Mouse (Mus musculus): ENCODE measurements around the gene Nfil3.

Nfil3 gene

DNA sequence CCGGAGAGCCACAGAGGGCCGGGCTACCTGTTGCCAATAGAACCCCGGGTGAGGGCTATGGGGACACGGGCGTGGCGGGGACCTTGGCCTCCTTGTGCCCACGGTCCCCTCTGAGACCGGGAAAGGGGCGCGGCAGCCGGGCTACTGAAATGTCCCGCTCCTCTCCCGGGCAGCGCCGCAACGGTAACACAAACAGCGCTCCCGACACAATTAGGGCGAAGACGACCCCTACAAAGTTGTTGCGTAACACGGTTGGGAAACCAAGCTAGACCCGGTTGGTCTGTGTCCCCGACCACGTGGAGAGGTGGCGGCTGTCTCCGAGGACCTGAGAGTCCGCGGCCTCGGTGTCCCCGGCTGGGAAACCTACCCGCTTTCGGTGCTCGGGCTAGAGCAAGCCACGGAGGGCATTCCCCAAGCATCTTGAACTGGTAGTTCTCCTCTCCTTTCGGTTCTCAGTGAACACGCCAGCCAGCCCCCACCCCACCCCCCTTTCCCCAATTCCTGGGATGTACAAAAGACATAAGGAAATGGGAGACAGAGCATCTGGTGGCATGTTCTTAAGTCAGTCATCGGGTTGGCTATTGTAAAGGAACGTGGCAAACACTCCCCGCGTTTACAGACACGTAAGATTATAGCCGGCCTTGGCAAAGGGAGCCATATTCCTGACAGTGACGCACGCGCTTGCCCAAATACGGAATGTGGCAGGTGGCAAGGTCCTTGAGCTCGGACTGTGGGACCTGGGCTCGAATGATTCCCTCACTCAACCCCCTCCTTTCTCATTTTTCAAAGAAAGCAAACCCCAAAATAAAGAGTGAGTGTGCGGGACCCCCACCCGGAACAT is 788 bp upstream of the Nfil3 start:
- DNase-seq (ENCODE audit: low read depth) = peak; percentile 86

- DNase-seq (ENCODE audit: low read depth) = peak; percentile 72
Observed at GRCm38 (mm10) chr13:52980211-52980950, 492 bp downstream of the Nfil3 start.

DNA sequence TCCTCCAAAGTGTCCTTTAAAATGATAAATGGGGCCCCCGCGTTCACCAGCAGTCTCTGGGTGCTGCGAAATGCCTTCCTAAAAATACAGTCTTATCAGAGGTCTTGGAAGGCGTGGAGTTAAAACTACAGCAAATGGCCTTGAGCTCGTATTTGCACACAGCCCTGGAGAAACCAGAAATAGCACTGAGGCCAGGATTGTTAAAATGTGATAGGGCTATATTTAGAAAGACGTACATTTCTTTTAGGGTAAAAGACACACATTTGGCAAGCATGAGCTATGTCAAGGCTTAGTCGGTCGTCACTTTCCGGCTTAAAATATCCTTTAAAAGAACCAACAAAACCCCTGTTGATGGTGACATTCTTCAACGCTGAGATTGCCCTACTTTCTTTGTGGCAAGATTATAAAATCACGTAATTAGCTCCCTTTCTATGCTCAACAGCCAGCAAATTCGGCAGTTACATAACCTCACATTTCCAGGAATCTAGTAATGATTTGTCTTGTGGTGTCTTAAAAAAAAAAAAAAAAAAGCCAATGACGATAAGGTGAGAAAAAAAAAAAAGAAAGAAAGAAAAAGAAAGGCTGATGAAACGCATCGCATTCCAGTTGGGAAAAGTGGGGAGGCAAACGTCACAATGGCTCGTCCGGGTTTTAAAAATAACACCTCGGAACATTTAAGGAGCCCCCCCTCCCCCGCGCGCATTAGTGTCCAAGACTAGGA is 1.4 kb downstream of the Nfil3 start:
- peak; percentile 71 for DNase-seq (ENCODE audit: low read depth)

DNA sequence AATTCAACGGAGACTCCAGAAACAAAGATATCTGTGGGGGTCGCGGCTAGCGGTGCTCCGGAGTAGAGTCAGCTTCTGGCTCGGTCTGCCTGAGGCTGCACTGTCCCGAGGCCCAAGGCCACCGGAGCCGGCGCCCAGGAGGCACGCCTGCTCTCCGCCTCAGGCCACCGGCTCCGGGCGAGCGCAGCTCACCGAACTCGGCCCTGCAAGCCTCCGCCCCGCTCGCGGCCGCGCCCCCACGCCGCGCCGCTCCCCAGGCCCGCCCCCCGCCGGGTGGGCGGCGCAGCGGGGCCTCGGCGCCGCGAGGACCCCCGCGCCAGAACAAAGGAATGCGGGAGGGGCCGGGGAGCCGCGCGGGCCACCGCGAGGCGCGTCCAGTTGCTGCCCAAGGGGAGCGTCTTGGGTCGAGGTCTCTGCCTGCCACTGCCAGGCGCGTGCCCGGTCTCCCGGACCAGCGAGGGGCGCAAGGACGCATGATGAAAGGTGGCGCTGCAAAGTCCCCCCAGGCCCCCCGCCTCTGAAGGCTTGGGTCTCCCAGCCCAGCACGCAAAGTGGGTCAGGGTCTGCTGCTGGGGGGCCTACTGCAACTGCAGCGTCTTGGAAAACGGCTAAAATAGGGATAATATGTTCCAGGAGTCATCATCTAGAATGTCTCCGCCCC is 2.4 kb downstream of the Nfil3 start:
- no peak for DNase-seq (ENCODE audit: low read depth)

GRCm38 (mm10) chr13:52977757-52978156 is 3.1 kb downstream of the Nfil3 start:
- no peak for DNase-seq (ENCODE audit: low read depth)

- no peak for DNase-seq (ENCODE audit: low read depth)
Observed at GRCm38 (mm10) chr13:52977221-52977609, 3.7 kb downstream of the Nfil3 start.

DNA sequence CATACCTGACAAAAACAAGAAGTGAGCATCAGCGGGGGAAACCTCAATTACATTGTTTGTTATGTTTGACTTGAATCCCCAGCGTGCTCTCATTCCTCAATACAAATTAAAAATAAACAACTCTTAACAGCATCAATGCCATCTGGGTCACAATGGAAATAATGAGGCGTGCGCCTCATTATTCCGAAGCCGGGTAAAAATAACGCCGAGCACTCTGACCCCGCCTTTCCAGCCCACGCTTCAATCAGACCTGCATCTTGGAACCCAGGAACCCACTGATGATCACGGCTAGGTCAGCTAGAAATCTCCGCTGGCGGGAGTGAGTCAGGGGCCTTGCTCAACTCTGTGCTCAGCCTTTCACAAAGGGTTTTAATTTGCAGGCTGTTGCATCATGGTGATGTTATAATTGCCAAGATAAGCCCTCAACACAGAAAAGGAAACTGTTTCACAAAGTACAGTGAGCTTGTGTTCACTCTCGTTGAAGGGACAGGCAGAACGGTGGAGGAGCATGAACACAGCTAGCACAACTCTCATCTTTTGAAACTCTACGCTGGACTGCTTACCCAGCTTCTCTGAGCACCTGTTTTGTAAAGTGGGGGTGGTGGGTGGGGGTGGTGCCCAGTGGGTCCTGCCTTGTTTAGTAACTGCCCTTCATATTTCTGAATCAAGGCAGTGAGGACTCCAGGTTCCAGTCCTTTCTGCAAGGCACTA is 4.2 kb downstream of the Nfil3 start:
- peak; percentile 95 for DNase-seq (ENCODE audit: low read depth)

- peak; percentile 44 for DNase-seq (ENCODE audit: low read depth)
Observed at GRCm38 (mm10) chr13:52976130-52976509, 4.8 kb downstream of the Nfil3 start.

- DNase-seq (ENCODE audit: low read depth) = no peak
Observed at GRCm38 (mm10) chr13:52974676-52975075, 6.2 kb downstream of the Nfil3 start.

DNA sequence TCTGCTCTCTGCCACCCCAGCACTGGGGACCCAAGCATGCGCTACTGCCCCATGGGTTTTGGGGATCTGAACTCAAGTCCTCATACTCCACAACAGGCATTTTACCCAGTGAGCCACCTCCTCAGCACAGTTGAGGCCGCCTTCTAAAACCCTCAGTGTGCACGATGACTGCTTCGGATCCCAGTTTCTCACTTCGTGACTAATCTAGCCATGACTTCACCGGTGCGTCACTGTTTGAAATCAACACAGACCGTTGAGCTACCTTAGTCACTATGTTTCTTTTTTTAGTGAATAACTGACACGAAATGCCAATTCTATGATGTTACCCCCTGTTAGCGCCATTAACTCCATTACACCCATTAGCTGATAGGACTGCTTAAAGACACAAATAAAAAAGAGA is 7.4 kb downstream of the Nfil3 start:
- DNase-seq (ENCODE audit: low read depth) = no peak

GRCm38 (mm10) chr13:52972626-52973025 is 8.2 kb downstream of the Nfil3 start:
- no peak for DNase-seq (ENCODE audit: low read depth)

- DNase-seq (ENCODE audit: low read depth) = no peak
Observed at GRCm38 (mm10) chr13:52970876-52971275, 10.0 kb downstream of the Nfil3 start.

DNA sequence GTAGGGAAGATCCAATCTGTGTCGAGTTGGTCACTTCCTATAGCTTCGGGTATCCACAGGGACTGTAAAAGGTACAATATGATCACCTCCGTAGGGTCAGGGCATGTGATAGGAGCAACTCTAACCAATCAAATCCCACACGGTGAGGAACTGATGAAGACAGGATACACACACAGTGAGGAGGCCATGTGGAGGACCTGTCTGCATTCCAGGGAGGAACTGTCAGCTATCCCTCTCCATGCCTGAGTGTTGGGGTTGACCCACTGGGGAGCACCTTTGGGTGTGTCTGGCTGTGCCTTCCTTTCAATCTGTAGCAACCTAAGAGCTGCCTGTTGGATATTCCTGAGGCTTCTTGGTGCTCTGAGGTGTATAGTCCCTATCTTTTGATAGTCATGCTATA is 18.0 kb downstream of the Nfil3 start:
- no peak for DNase-seq (ENCODE audit: low read depth)

- DNase-seq (ENCODE audit: low read depth) = no peak
Observed at GRCm38 (mm10) chr13:52962361-52962760, 18.5 kb downstream of the Nfil3 start.

- no peak for DNase-seq (ENCODE audit: low read depth)
Observed at GRCm38 (mm10) chr13:52953779-52954553, 26.9 kb downstream of the Nfil3 start.

DNA sequence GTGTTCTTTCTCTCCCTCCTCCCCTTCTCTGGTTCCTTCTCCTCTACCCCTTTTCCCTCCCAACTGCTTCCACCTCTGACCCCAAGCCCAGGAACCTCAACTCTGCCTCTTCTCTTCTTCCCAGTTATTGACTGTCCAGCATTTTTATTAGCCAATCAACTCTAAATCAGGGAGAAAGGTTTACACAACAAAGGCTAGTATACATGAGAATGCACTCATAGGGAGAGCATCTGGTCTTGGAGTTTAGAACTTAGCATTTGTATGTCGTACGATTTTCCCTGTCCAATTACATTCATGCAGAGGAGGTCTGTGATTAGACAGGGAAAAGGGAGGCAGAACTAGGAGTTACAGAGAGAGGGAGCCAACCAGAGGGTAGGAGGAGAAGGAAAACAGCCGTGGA is 31.7 kb downstream of the Nfil3 start:
- DNase-seq (ENCODE audit: low read depth) = no peak

DNA sequence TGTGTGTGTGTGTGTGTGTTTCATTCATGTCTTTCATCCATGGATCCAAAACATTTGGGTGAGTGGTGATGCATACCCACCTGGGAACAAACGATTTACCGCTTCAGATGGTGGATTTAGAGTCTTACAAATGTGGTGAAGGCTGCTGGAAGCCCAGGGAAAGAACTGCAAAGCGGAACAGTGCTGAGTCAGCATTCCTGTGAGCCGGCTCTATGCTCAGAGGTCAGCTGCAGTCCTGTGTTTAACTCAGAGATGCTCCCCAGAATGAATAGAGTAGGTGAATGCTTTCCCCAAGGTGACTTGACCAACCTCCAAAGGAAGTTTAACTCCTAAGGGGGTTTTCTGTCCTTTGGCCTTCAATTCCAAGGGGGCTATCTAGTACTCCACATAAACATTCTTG is 33.3 kb downstream of the Nfil3 start:
- DNase-seq (ENCODE audit: low read depth) = no peak

DNA sequence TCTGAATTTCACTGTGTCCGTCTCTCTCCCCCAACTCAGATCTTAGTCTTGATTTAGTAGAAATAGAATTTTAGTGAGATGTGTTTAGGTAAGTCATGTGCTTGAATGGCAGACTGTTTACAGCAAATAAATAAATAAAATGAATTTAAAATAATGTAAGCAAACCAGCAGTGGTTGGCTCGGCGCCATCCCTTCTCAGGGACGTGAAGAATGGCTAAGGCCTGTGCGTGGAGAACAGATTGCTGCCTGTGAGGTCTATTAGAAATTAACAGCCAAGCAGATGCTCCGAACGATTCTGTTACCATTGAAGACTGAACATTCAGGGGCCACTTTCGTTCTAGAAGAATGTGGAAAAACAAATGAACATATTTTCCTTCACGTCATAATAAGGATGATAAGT is 35.1 kb downstream of the Nfil3 start:
- DNase-seq (ENCODE audit: low read depth) = no peak

DNA sequence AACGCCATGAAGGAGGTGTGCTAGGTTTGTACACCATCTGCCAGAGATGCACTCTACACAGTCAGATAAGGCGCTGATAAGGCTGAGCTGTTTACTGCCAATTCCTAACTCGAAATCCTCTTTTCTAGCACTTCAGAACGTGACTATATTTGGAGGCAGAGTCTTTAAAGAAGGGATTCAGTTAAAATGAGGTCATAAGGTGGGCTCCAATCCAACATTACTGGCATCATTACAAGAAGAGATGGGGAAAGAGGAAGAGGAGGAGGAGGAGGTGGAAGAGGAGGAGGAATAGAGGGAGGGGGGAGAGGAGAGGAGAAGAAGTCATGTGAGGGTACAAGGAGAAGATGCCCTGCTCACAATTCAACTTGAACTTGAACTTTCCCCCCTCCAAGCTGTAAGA is 36.8 kb downstream of the Nfil3 start:
- no peak for DNase-seq (ENCODE audit: low read depth)

- DNase-seq (ENCODE audit: low read depth) = peak; percentile 42
Observed at GRCm38 (mm10) chr13:52942876-52943388, 37.9 kb downstream of the Nfil3 start.

GRCm38 (mm10) chr13:52940956-52941355 is 39.9 kb downstream of the Nfil3 start:
- no peak for DNase-seq (ENCODE audit: low read depth)
